Mouse (Mus musculus) midbrain, embryonic 11.5 days (tissue): ENCODE measurements around the gene Rnase13. TPM values are rescaled to one million over a fixed set of nuclear protein-coding genes. Genes with fewer than 3 reads are reported as not detected.
A peak's percentile ranks its signal among the peaks of the same experiment; 100 is the strongest.

Experiments
- ATAC-seq: fragments of 200-750 bp; cut with Nextera tagmentation; 2 replicates; pipeline ENCODE4 v1.8.0; 2017; ENCODE audit warnings: moderate TSS enrichment, moderate library complexity; ENCODE audit not compliant: low FRiP score
- DNase-seq: peaks from one replicate; pipeline ENCODE4 v3.0.0; 2015; ENCODE audit warnings: low spot score; ENCODE audit errors: missing footprints
- H3K27ac ChIP-seq: fragments of 300-500 bp; sonication (generic); 2 replicates; pipeline ENCODE4 v1.5.1; 2014; ENCODE audit warnings: low read depth, low read length
- H3K27me3 ChIP-seq: fragments of 300-500 bp; sonication (generic); 2 replicates; pipeline ENCODE4 v1.6.1; 2014; ENCODE audit warnings: mild to moderate bottlenecking, low read length, moderate library complexity, mixed read lengths; ENCODE audit not compliant: control insufficient read depth, insufficient read depth
- H3K36me3 ChIP-seq: fragments of 300-500 bp; sonication (generic); 2 replicates; pipeline ENCODE4 v1.6.1; 2014; ENCODE audit warnings: mild to moderate bottlenecking, low read length, moderate library complexity, mixed read lengths; ENCODE audit not compliant: control insufficient read depth, insufficient read depth
- H3K4me1 ChIP-seq: fragments of 300-500 bp; sonication (generic); 2 replicates; pipeline ENCODE4 v1.6.1; 2014; ENCODE audit warnings: low read length; ENCODE audit not compliant: control insufficient read depth, insufficient read depth
- H3K4me2 ChIP-seq: fragments of 300-500 bp; sonication (generic); 2 replicates; pipeline ENCODE4 v1.6.1; 2014; ENCODE audit warnings: mild to moderate bottlenecking, moderate library complexity
- H3K4me3 ChIP-seq: fragments of 300-500 bp; sonication (generic); 2 replicates; pipeline ENCODE4 v1.5.1; 2014; ENCODE audit warnings: low read depth, low read length
- H3K9ac ChIP-seq: fragments of 300-500 bp; sonication (generic); 2 replicates; pipeline ENCODE4 v1.6.1; 2014; ENCODE audit warnings: low read length
- H3K9me3 ChIP-seq: fragments of 300-500 bp; sonication (generic); 2 replicates; pipeline ENCODE4 v1.6.1; 2016; ENCODE audit warnings: low read length; ENCODE audit not compliant: control insufficient read depth
- WGBS: fragments of 180-500 bp; shearing (Covaris S2); extraction: QIAGEN DNeasy Blood & Tissue Kit; methylation state at CpG from one replicate; pipeline ENCODE4 v1.1.7; 2014; 5-methylcytosine and 5-hydroxymethylcytosine counted together
- polyA plus RNA-seq: library from polyadenylated mRNA; unstranded; fragments of >200 nt; fragmentation: Nextera tagmentation; extraction: Ambion mirVana; gene quantifications from 2 replicates; pipeline ENCODE4 v1.2.1, GENCODE M21; 2014

Rnase13 gene
- polyA plus RNA-seq, 1 experiment from 2014 or later = not detected

DNA sequence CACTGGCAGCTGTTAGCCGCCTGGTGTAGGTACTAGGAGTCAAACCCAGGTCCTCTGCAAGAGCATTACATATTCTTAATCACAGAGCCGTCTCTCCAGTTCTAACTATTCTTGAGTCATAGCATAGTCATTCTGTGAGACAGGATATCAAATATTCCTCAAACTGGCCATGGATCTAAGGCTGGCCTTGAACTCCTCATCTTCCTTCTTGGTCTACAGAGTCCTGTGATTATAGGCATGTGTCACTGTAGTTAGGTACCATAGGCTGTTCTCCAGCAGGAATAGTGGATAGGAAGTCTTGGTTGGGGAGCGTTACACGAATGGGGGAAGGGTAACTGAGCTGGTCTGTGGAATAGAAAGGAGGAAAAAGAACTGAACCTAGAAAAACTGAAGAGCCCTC, 6.0 kb downstream of the Rnase13 start:
- 83% methylated on average over 4 of the region's 4 CpGs for WGBS
- Histone ChIP-seq H3K4me1 (peaks cover 7% of the 10 kb centered on the region), H3K27ac (no peak overlapping the region), H3K4me2 (no peak overlapping the region), H3K4me3 (no peak overlapping the region), H3K36me3 (no peaks in the 10 kb centered on the region), H3K27me3 (peaks cover 6% of the 10 kb centered on the region), H3K9me3 (no peaks in the 10 kb centered on the region), H3K9ac (no peak overlapping the region)
- no peak for ATAC-seq
- DNase-seq = no peak

GRCm38 (mm10) chr14:51915030-51915429, 7.5 kb downstream of the Rnase13 start:
- H3K36me3 ChIP-seq = no peaks in the 10 kb centered on the region
- no peak overlapping the region for H3K4me2 ChIP-seq
- H3K9ac ChIP-seq = no peak overlapping the region
- DNase-seq (no peak), ATAC-seq (no peak)
- 46% methylated on average over 3 of the region's 3 CpGs for WGBS
- no peaks in the 10 kb centered on the region for H3K9me3 ChIP-seq
- H3K4me3 ChIP-seq = no peak overlapping the region
- no peak overlapping the region; the same call in 1 of the 2 replicates for H3K27ac ChIP-seq
- peaks cover 7% of the 10 kb centered on the region for H3K4me1 ChIP-seq
- peaks cover 6% of the 10 kb centered on the region for H3K27me3 ChIP-seq

- peak within 1 kb of the TSS; percentile 56 for H3K4me3 ChIP-seq
- DNase-seq (peak; percentile 90), ATAC-seq (peak; percentile 74)
- peak within 1 kb of the TSS; percentile 69 for H3K9ac ChIP-seq
- H3K4me1 ChIP-seq = peaks cover 7% of the 10 kb centered on the region
- H3K9me3 ChIP-seq = no peaks in the 10 kb centered on the region
- peak within 1 kb of the TSS; percentile 100 for H3K4me2 ChIP-seq
- H3K27me3 ChIP-seq = peaks cover 6% of the 10 kb centered on the region
- 3% methylated on average over 22 of the region's 23 CpGs for WGBS
- no peak within 1 kb of the TSS; the same call in 1 of the 2 replicates for H3K27ac ChIP-seq
- no peaks in the 10 kb centered on the region for H3K36me3 ChIP-seq
These were observed 8.4 kb downstream of the Rnase13 start, which contains the start of gene Ndrg2 for GRCm38 (mm10) chr14:51913960-51914762. TSS of gene Ndrg2 (minus strand) at chr14:51914158.

GRCm38 (mm10) chr14:51913062-51913959, 9.3 kb downstream of the Rnase13 start:
- WGBS = under 1% methylated on average over 52 of the region's 58 CpGs
- DNase-seq (peak; percentile 94), ATAC-seq (peak; percentile 74)
- Histone ChIP-seq H3K27me3 (peaks cover 6% of the 10 kb centered on the region), H3K27ac (no peak overlapping the region), H3K4me2 (peak overlapping the region; percentile 100), H3K36me3 (no peaks in the 10 kb centered on the region), H3K9me3 (no peaks in the 10 kb centered on the region), H3K4me1 (peaks cover 7% of the 10 kb centered on the region), H3K9ac (peak overlapping the region; percentile 69), H3K4me3 (peak overlapping the region; percentile 56)

DNA sequence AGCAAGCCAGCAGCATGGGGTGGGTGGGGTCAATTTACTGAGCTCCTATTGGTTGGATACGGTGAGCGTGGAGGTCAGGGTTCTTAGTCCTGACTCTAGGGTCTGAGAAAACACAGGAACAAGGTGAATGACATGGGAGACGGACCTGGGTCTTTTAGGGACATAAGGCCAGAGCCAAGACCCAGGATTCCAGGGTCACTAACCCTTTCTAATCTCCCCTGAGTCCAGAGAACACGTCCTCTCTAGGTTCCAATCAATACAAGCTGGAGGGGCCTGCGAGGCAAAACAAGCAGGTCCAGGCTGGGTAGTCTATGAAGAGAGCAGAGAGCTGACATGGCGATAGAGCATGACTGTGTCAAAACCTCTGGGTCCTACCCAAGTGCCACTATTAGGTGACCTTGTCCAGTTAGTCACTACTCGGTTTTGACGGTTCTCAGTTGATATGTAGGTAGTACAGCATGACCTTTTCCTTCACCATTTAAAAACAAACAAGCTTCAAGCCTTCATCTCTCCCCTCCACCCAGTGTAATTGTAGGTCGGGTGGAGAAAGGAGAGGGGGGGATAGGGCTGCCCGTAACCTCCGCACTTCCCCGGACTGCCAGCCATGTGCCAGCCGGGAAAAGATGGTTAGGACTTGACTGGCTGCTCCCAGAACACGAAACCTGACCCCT, 10.0 kb downstream of the Rnase13 start:
- peak; percentile 87 for DNase-seq
- Histone ChIP-seq H3K27me3 (peaks cover 6% of the 10 kb centered on the region), H3K4me3 (peak overlapping the region; percentile 56), H3K27ac (no peak overlapping the region), H3K9me3 (no peaks in the 10 kb centered on the region), H3K4me2 (peak overlapping the region; percentile 100), H3K9ac (peak overlapping the region; percentile 69), H3K36me3 (no peaks in the 10 kb centered on the region), H3K4me1 (peaks cover 7% of the 10 kb centered on the region)
- peak; percentile 33 for ATAC-seq
- WGBS = 6% methylated on average over 14 of the region's 14 CpGs

DNA sequence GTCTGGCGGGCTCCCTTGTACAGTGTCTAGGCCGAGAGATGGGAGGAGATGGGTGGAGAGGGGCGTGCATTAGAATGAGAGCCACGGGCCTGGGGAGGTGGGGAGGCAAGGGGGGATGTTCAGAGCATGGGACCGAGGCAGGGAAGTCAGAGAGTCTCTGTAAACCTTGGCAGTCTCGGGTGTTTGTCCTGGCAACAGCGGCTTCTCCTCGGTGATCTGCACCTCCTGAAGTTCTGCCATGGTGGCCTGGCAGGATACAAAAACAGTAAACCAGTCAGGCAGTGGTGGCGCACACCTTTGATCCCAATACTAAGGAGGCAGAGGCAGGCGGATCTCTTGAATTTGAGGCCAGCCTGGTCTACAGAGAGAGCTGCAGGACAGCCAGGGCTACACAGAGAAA, 11.3 kb downstream of the Rnase13 start:
- ATAC-seq = no peak
- peaks cover 6% of the 10 kb centered on the region for H3K27me3 ChIP-seq
- H3K9me3 ChIP-seq = no peaks in the 10 kb centered on the region
- H3K4me2 ChIP-seq = no peak overlapping the region
- H3K36me3 ChIP-seq = no peaks in the 10 kb centered on the region
- peaks cover 7% of the 10 kb centered on the region for H3K4me1 ChIP-seq
- no peak for DNase-seq
- H3K27ac ChIP-seq = no peak overlapping the region
- 90% methylated on average over 10 of the region's 10 CpGs for WGBS
- H3K4me3 ChIP-seq = no peak overlapping the region
- H3K9ac ChIP-seq = no peak overlapping the region

DNA sequence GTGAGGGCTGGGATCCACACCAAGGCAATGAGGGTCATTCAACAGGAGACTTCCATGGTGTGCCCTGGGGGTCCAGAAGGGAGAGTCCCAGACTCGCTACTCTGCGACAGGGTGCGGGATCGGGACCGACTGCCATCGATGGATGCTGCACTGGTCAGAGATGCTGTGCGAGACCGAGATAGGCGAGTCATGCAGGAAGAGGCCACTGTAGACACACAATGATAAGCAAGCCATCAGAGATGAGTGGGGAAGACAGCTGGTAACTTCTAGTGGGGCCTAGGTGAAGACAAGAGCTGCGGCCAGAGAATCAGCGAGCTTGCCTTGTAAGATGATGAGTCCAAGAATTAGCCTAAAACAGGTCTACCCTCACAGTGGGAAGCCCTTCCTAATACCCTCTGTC, 16.5 kb downstream of the Rnase13 start:
- no peak overlapping the region for H3K4me3 ChIP-seq
- no peak overlapping the region for H3K4me2 ChIP-seq
- no peaks in the 10 kb centered on the region for H3K9me3 ChIP-seq
- H3K27ac ChIP-seq = no peak overlapping the region
- WGBS = 95% methylated on average over 11 of the region's 11 CpGs
- ATAC-seq (no peak), DNase-seq (no peak)
- H3K27me3 ChIP-seq = no peaks in the 10 kb centered on the region
- H3K36me3 ChIP-seq = no peaks in the 10 kb centered on the region
- no peak overlapping the region for H3K9ac ChIP-seq
- no peaks in the 10 kb centered on the region for H3K4me1 ChIP-seq

DNA sequence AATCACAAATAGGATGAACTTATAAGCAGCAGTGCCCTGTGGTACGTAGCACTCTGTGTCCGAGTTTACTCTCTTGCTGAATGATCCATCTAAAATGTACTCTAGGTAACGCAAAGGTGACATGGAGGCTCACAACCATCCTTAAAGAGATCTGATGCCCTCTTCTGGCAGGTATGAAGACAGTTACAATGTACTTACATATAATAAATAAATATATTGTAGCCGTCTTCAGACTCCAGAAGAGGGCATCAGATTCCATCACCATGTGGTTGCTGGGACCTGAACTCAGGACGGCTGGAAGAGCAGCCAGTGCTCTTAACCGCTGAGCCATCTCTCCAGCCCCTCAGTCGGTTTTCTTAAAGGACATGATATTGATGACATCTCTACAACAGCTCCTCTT, 17.9 kb downstream of the Rnase13 start:
- no peak overlapping the region for H3K4me3 ChIP-seq
- no peaks in the 10 kb centered on the region for H3K4me1 ChIP-seq
- DNase-seq = no peak
- H3K36me3 ChIP-seq = no peaks in the 10 kb centered on the region
- no peak overlapping the region for H3K4me2 ChIP-seq
- WGBS = 76% methylated on average over 7 of the region's 7 CpGs
- no peak for ATAC-seq
- no peak overlapping the region for H3K27ac ChIP-seq
- no peaks in the 10 kb centered on the region for H3K27me3 ChIP-seq
- H3K9me3 ChIP-seq = no peaks in the 10 kb centered on the region
- no peak overlapping the region for H3K9ac ChIP-seq
